Mouse (Mus musculus) spleen, adult 18-20 months (tissue): Measurements from ENCODE around the gene Pisd.
"Not testable (repeated sequence)": the region's sequence is repeated elsewhere in the genome, so short reads cannot be mapped to it uniquely, and the experiment has no call there.

Experiments
- DNase-seq, 2 experiments: peaks; one replicate each; pipeline ENCODE4 v3.0.0; 2022; ENCODE audit warnings: mixed read lengths in 2 of 2

The Pisd gene

GRCm38 (mm10) chr5:32785313-32785915, at the start of gene Pisd:
Gene Pisd (minus strand): TSS chr5:32785646.
- DNase-seq, result peak; percentile 88 to 93

GRCm38 (mm10) chr5:32834497-32834896, 49.1 kb upstream of the Pisd start:
- no peak for DNase-seq

DNA sequence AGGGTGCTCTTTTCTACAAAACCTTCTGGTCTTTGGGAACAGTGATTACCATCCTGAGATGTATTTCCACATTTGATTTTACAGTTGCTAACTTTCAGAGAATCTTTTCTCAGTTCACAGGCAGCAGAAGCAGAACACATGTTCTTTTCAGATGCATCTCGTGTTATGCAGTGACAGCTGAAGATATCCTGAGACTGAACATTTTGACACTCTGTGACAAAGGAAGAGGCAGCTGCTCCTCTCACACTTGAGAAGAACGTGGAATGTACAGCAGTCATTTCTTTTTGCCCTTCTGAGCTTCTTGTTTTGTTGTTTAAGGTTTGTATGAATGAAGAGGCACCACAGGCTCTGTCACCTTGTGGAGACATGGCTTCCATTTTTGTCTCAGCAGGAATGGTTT, 44.6 kb upstream of the Pisd start:
- no peak for DNase-seq

DNA sequence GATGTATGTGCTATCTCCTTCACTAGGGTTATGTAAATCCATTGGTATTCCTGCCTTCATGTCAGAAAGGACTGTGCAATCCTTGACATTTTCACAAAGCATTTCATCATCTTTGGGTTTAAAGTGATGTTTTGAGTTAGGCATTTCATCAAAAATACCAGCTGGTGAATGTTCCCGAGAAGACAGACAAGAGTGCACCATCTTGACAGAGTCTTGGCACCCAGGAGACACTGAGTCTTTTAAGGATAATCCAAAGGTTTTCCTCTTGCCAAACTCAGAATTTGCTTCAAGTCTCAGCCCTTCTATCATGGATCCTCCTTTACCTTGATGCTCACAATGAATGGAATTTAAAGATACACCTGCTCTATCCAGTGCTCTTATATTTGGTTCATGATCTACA, 43.3 kb upstream of the Pisd start:
- DNase-seq, result not testable (repeated sequence)

- DNase-seq, result no peak
Observed at GRCm38 (mm10) chr5:32827009-32827408, 41.6 kb upstream of the Pisd start, which contains the start of gene Gm20671. Gene Gm20671 (minus strand): TSS chr5:32827109.

DNA sequence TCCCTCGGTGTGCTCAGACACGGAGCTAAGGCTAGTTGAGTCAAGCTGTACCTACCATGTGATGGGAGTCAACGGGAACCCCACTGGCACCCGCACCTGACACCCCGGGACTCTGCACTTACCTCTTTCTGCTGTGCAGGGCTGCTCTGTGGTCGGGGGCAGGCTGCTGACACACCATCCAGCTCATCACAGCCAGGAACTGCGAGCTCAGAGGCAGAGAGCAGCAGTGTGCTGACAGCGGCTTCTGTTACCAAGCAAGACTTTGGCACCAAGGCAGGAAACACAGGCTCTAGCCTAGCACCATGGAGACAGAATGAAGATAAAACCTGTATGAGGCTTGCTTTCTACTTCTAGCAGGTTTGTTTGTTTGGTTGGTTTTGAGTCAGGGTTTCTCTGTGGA, 35.0 kb upstream of the Pisd start:
- DNase-seq, result no peak

GRCm38 (mm10) chr5:32815396-32815795, 29.9 kb upstream of the Pisd start:
- DNase-seq, result no peak

DNA sequence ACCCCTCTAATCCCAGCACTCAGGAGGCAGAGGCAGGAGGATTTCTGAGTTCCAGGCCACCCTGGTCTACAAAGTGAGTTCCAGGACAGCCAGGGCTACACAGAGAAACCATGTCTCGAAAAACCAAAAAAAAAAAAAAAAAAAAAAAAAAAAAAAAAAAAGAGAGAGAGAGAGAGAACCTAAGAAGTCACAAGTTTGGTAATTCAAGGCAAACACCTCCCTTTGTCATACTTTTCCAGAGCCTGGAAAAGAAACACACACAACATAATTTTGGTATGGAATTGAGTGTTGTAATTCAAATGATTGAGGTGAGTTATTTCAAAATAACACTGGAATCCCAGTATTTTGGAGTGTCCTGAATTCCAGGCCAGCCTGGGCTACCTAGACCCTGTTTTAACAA, 1.0 kb upstream of the Pisd start:
- DNase-seq, result not testable (repeated sequence)

GRCm38 (mm10) chr5:32784726-32785125, 720 bp downstream of the Pisd start:
- no peak for DNase-seq

DNA sequence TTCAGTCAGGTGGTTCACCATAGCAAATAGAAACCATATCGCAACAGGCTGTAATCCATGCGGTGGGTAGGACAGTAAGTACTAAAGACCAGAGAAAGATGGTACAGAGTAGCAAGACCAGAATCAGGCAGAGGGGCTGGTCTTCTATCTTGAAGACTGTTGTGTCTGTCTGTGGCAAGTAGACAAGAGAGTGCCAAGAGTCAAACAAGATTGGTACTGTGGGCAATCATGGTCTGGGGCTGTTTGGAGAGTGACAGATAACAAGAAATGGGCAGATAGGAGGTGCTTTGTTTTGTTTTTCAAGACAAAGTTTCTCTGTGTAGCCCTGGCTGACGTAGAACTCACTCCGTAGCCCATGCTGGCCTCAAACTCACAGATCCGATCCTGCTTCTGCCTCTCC, 3.9 kb downstream of the Pisd start:
- no peak for DNase-seq

- no peak for DNase-seq
Observed at GRCm38 (mm10) chr5:32778168-32778567, 7.3 kb downstream of the Pisd start.

DNA sequence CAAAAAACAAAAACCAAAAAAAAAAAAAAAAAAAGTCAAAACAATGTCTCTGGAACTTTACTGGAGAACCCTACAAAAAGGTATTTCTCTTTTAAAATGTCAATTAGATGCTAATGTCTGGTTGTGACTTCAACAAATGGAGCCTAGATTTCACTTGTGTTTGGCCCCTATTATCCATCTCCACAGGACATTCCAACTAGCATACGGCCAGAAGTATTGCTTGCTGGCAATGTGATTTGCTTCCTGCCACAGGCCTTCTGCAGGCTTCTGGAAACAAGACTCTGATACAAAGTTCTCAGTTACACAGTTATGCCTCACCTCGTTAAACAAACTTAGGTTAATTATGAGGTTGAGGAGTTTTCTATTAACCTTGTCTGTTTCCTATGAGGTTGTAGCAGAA, 13.1 kb downstream of the Pisd start:
- no peak for DNase-seq

- no peak for DNase-seq
Observed at GRCm38 (mm10) chr5:32767636-32768373, 17.6 kb downstream of the Pisd start.

DNA sequence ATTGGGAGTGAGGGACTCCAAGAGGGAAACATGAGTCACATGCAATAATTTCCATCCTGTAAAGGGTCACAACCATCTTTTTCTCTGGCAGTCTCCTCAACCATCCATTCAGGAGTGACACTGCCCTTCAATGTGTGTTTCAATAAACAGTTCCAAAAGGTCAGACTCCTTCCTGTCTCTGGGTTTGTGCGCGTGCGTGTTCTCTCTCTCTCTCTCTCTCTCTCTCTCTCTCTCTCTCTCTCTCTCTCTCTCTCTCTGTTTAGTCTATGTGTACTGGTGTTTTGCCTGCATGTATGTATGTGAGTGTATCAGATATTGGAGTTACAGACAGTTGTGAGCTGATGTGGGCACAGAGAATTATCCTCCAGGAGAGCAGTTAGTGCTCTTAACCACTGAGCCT, 18.4 kb downstream of the Pisd start:
- DNase-seq, result no peak

DNA sequence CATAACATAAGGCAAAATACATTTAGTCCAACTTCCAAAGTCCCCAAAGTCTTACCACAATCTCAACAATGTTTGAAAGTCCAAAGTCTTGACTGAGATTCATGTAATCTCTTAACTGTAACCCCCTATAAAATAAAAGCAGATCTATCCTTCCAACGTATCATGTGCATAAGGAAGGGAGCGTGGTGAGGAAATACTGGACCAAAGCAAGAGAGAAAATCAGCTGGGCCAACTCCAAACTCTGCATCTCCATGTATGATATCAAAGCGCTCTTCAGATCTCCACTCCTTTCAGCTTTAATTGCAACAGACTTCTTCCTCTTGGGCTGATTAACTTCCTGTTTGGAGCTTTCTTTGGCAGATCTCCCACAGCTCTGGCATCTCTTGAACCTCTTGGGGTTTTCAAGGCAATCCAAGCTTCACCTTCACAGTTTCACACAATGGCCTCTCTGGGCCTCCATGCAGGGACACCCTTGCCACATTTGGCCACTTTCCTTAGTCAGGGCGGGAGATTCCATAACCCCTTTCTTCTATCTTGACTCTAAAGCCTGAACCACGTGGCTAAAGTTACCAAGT, 23.8 kb downstream of the Pisd start:
- no peak for DNase-seq

GRCm38 (mm10) chr5:32760787-32761186, 24.7 kb downstream of the Pisd start:
- DNase-seq, result no peak

DNA sequence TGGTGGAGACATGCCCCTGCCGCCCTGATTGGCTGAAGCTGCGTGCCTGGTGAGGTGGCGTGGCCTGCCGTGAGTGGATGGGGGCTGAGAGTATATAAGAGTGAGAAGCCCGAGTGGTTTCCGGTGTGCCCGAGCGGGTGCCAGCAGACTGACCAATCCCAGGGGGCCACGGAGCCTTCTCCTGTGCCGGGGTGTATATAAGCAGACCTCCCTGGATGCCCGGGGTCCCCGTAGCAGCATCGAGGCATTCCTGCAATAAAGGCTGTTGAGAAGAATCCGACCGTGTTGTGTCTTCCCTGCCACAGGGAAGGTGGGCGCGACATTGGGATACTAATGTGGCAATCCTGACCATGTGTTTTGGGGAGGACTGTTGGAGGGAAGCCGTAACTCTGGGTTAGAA, 25.1 kb downstream of the Pisd start:
- not testable (repeated sequence) for DNase-seq

DNA sequence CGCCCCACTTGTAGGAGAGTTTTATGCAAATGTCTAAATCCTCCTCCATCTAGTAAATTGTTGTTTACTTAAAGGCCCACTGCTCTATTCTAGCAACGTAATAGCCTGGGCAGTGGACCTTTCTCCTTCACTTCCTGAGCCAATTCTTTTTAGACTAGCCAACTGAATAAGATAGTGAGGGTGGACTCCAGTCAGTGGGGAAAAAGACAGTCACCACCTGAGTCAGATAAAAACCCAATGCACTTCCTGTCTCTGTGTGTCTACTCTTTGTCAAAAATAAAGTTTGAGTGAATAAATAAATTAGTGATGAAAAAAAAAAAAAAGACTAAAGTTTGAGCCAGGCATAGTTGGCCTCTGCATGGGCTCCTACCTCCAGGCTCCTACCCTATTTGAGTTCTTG, 25.8 kb downstream of the Pisd start:
- DNase-seq, result no peak

DNA sequence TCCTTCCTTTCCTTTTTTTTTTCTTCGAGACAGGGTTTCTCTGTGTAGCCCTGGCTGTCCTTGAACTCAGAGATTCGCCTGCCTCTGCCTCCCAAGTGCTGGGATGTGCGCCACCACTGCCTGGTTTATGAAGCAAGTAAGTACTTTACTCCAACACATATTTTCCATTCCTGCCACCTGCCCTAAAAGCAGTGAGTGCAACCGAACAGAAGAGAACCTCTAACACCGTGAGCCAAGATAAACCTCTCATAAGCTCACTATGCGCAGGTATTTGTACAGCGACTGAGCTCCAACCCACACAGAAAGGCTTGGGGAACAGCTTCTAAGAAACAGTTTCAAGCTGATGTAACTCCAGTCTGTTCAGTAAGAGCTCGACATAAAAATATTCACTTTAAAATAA, 29.3 kb downstream of the Pisd start:
- no peak for DNase-seq

- no peak for DNase-seq
Observed at GRCm38 (mm10) chr5:32751736-32752135, 33.7 kb downstream of the Pisd start.

DNA sequence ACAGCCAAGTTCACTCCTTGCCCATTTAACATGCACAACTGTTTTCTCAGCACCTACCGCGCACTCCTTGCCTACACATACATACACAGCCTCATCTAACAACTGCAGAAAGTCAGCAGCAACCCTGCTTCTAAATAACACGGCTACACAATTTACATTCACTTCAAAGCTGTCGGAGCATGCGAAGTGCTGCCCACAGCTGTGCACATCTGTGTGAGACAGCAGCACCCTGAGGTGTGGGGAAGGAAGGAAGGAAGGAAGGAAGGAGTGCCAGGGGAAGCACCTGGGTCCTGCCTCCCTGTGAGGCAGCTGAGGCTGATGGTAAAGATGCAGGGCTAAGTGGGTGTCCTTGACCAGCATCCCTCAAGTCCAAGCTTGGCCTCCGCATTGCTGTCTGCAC, 36.5 kb downstream of the Pisd start:
- DNase-seq, result no peak

- peak in 1 of 2 experiments; percentile 36 for DNase-seq
Observed at GRCm38 (mm10) chr5:32747650-32748375, 37.6 kb downstream of the Pisd start.
